Mouse (Mus musculus): ENCODE data around the gene Zfp106. TPM values are rescaled to one million over a fixed set of nuclear protein-coding genes. Genes with fewer than 3 reads are reported as not detected.
A peak's percentile ranks its signal among the peaks of the same experiment; 100 is the strongest.

Gene Zfp106
- polyA plus RNA-seq (2012; rRNA removed): 24.0 and 39.1 TPM in 2 replicates

DNA sequence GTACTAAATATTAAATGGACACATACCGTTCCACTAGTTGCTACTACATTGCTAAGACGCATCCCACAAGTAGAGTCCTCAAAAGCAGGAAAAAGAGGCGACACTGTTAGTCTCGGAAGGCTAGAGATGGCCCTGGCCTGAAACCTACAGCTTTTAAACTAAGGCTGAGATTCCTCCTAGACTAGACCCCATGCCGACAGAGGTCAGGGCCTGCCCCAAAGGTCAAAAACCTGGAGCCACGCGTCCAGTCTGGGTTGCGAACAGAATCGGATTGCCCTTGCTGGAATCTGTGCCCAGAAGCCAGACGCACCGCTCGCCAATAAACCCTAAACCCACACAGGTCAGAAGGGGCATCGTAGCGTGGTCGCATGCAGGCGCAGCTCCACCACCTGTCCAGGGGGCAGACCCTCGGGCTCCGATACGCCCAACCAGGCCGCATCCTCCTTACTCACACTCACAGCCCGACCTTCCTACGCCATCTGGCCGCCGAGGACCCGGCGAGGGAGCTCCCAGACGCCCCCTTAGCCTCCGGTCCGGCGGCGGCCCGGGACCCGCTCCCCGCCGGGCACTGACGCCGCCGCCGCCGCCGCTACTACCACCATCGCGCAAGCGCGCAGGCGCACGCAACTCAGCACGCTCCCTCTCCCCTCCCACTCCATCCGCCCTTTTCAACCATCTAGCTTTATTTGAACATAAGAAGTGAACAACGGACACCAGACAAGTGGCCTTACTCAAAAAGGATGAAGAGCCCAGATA lies at the start of gene Zfp106:
Gene Zfp106, minus strand, starts transcription at position 609 of the 756 bp plus-strand sequence.
- peak within 1 kb of the TSS; percentile 12 for H3K27ac ChIP-seq (ENCODE audit: insufficient read depth, low read depth, low read length)
- H3K36me3 ChIP-seq (ENCODE audit: control insufficient read depth, insufficient read depth, low read length): no peaks in the 10 kb centered on the region; the same call in 1 of the 2 replicates
- no peaks in the 10 kb centered on the region; the same call in 1 of the 2 replicates for H3K4me1 ChIP-seq (ENCODE audit: control insufficient read depth, insufficient read depth, insufficient read length, low read length)
- H3K4me3 ChIP-seq (ENCODE audit: low read depth, low read length): peak within 1 kb of the TSS; percentile 83
- WGBS: under 1% methylated on average over 50 of the region's 50 CpGs
- no peaks in the 10 kb centered on the region for H3K27me3 ChIP-seq (ENCODE audit: control insufficient read depth, insufficient read depth, low read length)
- peak; percentile 62 for TF ChIP-seq POLR2A (IDR thresholded peaks at IDR 0.05; ENCODE audit: low read depth, low read length)
- no peak for TF ChIP-seq CTCF (IDR thresholded peaks at IDR 0.05; ENCODE audit: extremely low read depth, insufficient read length, insufficient replicate concordance, low read depth, low read length)

DNA sequence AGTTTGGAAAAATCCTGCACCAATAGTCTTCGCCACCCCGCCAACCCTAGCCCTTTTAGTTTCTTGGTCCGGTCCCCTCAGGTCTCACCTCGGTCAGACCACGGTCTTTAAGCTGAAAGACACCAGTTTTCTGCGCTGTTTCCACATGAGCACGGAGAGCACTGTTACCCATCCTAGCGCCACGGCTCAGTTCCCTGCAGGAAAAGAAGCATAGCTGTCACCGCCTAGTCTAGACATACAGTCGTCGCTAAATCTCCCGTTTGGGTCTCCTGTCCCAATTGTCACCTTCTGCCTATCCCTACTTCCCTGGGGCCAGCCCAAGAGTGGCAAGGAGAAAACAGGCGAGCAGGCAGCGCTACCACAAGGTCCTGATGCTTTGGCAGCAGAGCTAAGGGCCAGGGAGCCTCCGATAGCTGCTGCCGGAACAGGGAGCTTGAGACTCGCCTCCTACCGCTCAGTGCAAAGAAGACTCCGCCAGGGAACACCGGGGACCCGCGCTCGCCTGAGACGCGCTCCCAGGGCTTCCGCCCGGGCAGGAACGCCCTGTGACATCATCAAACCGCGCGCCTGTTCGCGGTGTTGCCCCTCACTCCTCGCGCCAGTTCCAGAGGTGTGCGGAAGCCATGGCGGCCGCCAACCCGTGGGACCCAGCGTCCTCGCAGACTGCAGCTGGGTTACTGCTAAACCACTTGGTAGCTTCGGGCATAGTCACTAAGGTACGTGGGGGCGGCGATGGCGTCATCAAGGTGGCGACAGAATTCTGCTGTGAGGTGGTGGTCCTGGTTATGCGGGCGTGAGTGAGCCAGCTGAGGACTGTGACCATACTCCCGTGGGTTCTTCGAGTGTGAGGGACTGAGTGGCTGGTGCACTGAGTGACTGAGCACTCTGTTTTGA lies 45.4 kb upstream of the Zfp106 start, which contains the start of the genes Haus2 and Lrrc57:
Gene Haus2, plus strand, starts transcription at position 554 of the 894 bp plus-strand sequence.
Gene Lrrc57, minus strand, starts transcription at position 691 of the 894 bp plus-strand sequence.
- H3K27me3 ChIP-seq (ENCODE audit: control insufficient read depth, insufficient read depth, low read length): no peaks in the 10 kb centered on the region

DNA sequence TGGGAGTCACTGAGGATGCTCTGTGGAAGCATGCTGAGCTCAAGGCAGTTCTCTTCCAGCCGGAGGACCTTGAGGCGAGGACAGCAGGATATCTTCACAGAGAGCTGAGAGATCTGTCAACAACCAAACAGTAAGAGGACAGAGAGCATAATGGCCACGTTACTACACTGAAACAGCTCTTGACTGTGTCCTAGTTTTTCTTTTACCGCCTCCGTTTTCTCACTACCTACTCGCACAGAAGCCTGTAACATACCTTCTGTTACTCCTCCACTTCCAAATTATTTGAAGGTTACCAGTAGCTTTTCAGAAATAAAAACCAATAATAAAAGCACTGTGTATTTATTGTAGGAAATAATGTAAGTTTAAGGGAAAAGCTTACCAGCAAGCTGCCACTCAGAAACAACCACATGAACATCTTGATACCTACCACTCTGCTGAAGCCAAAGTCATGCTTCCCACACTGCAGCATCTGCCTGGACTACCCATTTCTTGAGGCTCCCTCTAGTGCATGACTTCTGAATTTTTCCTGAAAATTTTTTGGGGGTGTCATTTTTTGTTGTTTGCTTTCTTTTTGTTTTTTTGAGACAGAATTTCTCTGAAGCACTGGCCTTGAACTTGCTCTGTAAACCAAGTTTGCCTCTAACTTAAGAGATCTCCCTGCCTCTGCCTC lies 42.5 kb upstream of the Zfp106 start:
- Histone ChIP-seq H3K27ac (ENCODE audit: insufficient read depth, low read depth, low read length) (no peak overlapping the region), H3K4me3 (ENCODE audit: low read depth, low read length) (no peak overlapping the region), H3K27me3 (ENCODE audit: control insufficient read depth, insufficient read depth, low read length) (no peaks in the 10 kb centered on the region), H3K36me3 (ENCODE audit: control insufficient read depth, insufficient read depth, low read length) (peaks cover 17% of the 10 kb centered on the region), H3K4me1 (ENCODE audit: control insufficient read depth, insufficient read depth, insufficient read length, low read length) (0 out of 2 replicates have a peak, but pooled peaks cover 1% of the 10 kb centered on the region)
- 90% methylated on average over 6 of the region's 6 CpGs for whole genome bisulfite sequencing
- TF ChIP-seq CTCF (IDR thresholded peaks at IDR 0.05; ENCODE audit: extremely low read depth, insufficient read length, insufficient replicate concordance, low read depth, low read length) (no peak), POLR2A (IDR thresholded peaks at IDR 0.05; ENCODE audit: low read depth, low read length) (no peak)

More for the DNA sequence above, 45.4 kb upstream of the Zfp106 start, which contains the start of the genes Haus2 and Lrrc57:
- peak within 1 kb of the TSS; percentile 89 for H3K27ac ChIP-seq (ENCODE audit: insufficient read depth, low read depth, low read length)
- under 1% methylated on average over 52 of the region's 52 CpGs for WGBS
- H3K36me3 ChIP-seq (ENCODE audit: control insufficient read depth, insufficient read depth, low read length): peaks cover 14% of the 10 kb centered on the region
- H3K4me3 ChIP-seq (ENCODE audit: low read depth, low read length): peak within 1 kb of the TSS; percentile 78
- 0 out of 2 replicates have a peak, but pooled peaks cover 1% of the 10 kb centered on the region for H3K4me1 ChIP-seq (ENCODE audit: control insufficient read depth, insufficient read depth, insufficient read length, low read length)
- no peak for TF ChIP-seq CTCF (IDR thresholded peaks at IDR 0.05; ENCODE audit: extremely low read depth, insufficient read length, insufficient replicate concordance, low read depth, low read length)
- TF ChIP-seq POLR2A (IDR thresholded peaks at IDR 0.05; ENCODE audit: low read depth, low read length): peak; percentile 80; the same call in 1 of the 2 replicates

DNA sequence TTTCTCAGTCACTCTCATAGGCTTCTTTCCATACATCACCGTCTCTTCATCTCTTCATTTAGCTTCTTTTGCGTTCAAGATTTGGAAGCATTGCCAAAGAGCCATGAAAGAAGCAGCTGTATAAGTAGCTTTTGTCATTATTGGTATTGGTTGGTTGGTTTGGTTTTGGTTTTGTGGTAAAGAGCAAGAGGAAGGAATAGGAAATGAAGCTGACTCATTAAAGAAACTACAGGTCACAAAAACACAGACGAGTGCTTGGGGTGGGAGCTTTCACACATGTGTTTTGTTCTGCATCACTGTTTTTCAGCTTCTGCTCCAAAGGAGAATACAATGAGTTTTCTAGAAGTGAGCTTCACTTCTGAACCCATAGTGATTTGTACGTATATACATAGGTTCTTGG lies 35.9 kb upstream of the Zfp106 start:
- H3K4me3 ChIP-seq (ENCODE audit: low read depth, low read length): no peak overlapping the region
- H3K4me1 ChIP-seq (ENCODE audit: control insufficient read depth, insufficient read depth, insufficient read length, low read length): no peaks in the 10 kb centered on the region
- H3K36me3 ChIP-seq (ENCODE audit: control insufficient read depth, insufficient read depth, low read length): peaks cover 50% of the 10 kb centered on the region
- WGBS: 88% methylated on average over 4 of the region's 4 CpGs
- no peaks in the 10 kb centered on the region for H3K27me3 ChIP-seq (ENCODE audit: control insufficient read depth, insufficient read depth, low read length)
- H3K27ac ChIP-seq (ENCODE audit: insufficient read depth, low read depth, low read length): no peak overlapping the region
- TF ChIP-seq POLR2A (IDR thresholded peaks at IDR 0.05; ENCODE audit: low read depth, low read length) (no peak), CTCF (IDR thresholded peaks at IDR 0.05; ENCODE audit: extremely low read depth, insufficient read length, insufficient replicate concordance, low read depth, low read length) (no peak)

DNA sequence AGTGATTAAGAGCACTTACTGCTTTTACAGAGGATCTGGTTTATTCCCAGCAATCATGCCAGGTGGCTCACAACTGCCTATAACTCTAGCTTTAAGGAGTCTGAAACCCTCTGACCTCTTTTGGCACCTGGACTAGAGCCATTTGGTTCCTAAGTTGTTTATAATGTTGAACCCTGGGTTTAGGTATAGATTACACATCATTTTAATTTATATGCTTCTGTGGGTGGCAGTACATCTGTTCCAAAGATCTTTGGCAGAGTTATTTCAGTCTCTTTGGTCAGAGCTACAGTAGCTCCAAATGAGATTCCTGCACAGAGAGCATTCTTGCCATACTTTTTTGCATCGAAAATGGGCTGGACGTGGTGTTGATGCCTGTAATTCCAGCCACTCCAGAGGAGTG lies 34.1 kb upstream of the Zfp106 start:
- no peaks in the 10 kb centered on the region for H3K27me3 ChIP-seq (ENCODE audit: control insufficient read depth, insufficient read depth, low read length)
- no peaks in the 10 kb centered on the region for H3K4me1 ChIP-seq (ENCODE audit: control insufficient read depth, insufficient read depth, insufficient read length, low read length)
- TF ChIP-seq CTCF (IDR thresholded peaks at IDR 0.05; ENCODE audit: extremely low read depth, insufficient read length, insufficient replicate concordance, low read depth, low read length) (no peak), POLR2A (IDR thresholded peaks at IDR 0.05; ENCODE audit: low read depth, low read length) (no peak)
- H3K36me3 ChIP-seq (ENCODE audit: control insufficient read depth, insufficient read depth, low read length): peaks cover 47% of the 10 kb centered on the region
- no peak overlapping the region for H3K4me3 ChIP-seq (ENCODE audit: low read depth, low read length)
- WGBS: 93% methylated on average over 2 of the region's 2 CpGs
- no peak overlapping the region for H3K27ac ChIP-seq (ENCODE audit: insufficient read depth, low read depth, low read length)

DNA sequence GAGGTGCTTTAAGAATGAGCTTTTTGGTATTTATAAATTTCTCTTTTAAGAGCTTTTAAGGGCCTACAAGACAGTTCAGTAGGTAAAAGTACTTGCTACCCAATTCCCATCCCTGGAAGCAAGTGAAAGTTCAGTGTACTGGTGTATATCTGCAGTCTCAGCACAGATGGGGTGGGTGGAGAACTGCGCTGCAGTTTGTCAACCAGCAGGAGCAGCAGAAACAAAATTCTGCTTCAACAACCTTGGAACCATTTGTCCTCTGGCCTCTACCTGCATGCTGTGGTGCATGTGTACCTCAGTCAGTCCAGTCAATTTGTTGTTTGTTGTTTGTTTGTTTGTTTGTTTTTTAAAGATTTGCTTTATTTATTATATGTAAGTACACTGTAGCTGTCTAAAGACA lies 28.6 kb upstream of the Zfp106 start:
- no peak overlapping the region for H3K4me3 ChIP-seq (ENCODE audit: low read depth, low read length)
- peaks cover 32% of the 10 kb centered on the region for H3K36me3 ChIP-seq (ENCODE audit: control insufficient read depth, insufficient read depth, low read length)
- H3K4me1 ChIP-seq (ENCODE audit: control insufficient read depth, insufficient read depth, insufficient read length, low read length): peaks cover 3% of the 10 kb centered on the region; the same call in 1 of the 2 replicates
- TF ChIP-seq CTCF (IDR thresholded peaks at IDR 0.05; ENCODE audit: extremely low read depth, insufficient read length, insufficient replicate concordance, low read depth, low read length) (no peak), POLR2A (IDR thresholded peaks at IDR 0.05; ENCODE audit: low read depth, low read length) (no peak)
- no peak overlapping the region for H3K27ac ChIP-seq (ENCODE audit: insufficient read depth, low read depth, low read length)
- H3K27me3 ChIP-seq (ENCODE audit: control insufficient read depth, insufficient read depth, low read length): no peaks in the 10 kb centered on the region
- WGBS: 90% methylated on average over 1 of the region's 1 CpGs

Data from small intestine, adult 2 months (tissue).